Mouse (Mus musculus) erythroblast, adult 5-6 weeks (primary cell): ENCODE results near the gene Slc15a2. TPM values are rescaled to one million over a fixed set of nuclear protein-coding genes. Genes with fewer than 3 reads are reported as not detected.

Experiments used
- ATAC-seq: replicated peaks from 2 replicates; pipeline ENCODE4 v1.8.0; 2016; ENCODE audit warnings: moderate number of reproducible peaks, mild to moderate bottlenecking, moderate TSS enrichment, inconsistent platforms; ENCODE audit not compliant: poor library complexity, low FRiP score, severe bottlenecking
- total RNA-seq, 2 experiments: library from RNA; stranded (forward) in 1 of 2; stranded (reverse) in 1 of 2; fragments of 150-400 nt in 1 of 2; fragments of 200-764, 138-1000 nt in 1 of 2; gene quantifications; 2 replicates each; pipeline versions ENCODE4 v1.2.3 to v1.2.4; 2015 to 2017; ENCODE audit warnings: low replicate concordance in 2 of 2

Slc15a2 gene
- total RNA-seq, 2 experiments from 2014 or later, result 112 to 265 TPM

DNA sequence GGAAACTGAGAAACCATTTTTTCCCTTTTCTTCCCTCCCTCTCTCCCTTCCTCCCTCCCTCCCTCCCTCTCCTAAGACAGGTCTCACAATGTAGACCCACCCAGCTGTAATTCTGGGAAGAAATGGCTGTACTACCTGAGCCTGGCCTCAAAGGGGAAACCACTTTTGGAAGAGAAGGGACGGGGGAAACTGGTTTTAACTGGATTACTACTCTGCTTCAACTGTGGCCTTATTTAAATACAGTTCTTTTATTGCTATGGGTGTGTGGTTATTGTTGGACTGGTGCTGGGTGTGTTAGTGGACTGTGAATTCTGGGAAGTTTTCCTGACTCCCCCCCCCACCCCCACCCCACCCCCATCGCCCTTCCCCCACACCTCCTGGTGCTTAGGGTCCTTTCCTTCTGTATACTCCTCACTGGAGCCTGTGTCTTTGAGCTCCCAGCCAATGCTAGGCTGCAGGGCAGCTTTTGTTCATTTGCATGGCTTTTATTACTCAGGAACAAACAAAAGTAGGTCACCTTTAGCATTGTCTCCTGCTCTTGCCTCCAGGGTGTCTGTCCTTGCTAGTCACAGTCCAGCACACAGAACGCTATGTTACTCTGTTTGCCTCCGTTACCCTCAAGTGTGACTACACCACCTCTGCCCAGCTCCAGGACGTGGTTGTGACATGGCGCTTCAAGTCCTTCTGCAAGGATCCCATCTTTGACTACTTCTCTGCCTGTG, 76.9 kb downstream of the Slc15a2 start:
- ATAC-seq, result no peak

GRCm38 (mm10) chr16:36700484-36700883, 84.3 kb downstream of the Slc15a2 start:
- no peak for ATAC-seq

Other genes with a start within 250 kb of the Slc15a2 start
- gene Casr, start 222.8 kb downstream of the Slc15a2 start, total RNA-seq (2015; ENCODE audit: low replicate concordance), result not detected in 2 replicates
- gene Casr, start 222.8 kb downstream of the Slc15a2 start, total RNA-seq (2017; ENCODE audit: low replicate concordance), result 0.14 TPM in 1 of 2 replicates, not detected in the other
- 6.7 and 10.2 TPM in 2 replicates for gene Cd86, start 118.9 kb downstream of the Slc15a2 start, total RNA-seq (2015; ENCODE audit: low replicate concordance)
- gene Cd86, start 118.9 kb downstream of the Slc15a2 start, total RNA-seq (2017; ENCODE audit: low replicate concordance), result 6.6 and 12.8 TPM in 2 replicates
- gene Ildr1, start 91.0 kb downstream of the Slc15a2 start, total RNA-seq (2015; ENCODE audit: low replicate concordance), result not detected in 2 replicates
- gene Ildr1, start 91.0 kb downstream of the Slc15a2 start, total RNA-seq (2017; ENCODE audit: low replicate concordance), result not detected in 2 replicates
- 1.7 TPM in 1 of 2 replicates, not detected in the other for gene Iqcb1, start 43.4 kb upstream of the Slc15a2 start, total RNA-seq (2015; ENCODE audit: low replicate concordance)
- gene Iqcb1, start 43.4 kb upstream of the Slc15a2 start, total RNA-seq (2017; ENCODE audit: low replicate concordance), result 1.7 and 3.9 TPM in 2 replicates
- not detected in 2 replicates for gene Eaf2, start 90.0 kb upstream of the Slc15a2 start, total RNA-seq (2015; ENCODE audit: low replicate concordance)
- gene Eaf2, start 90.0 kb upstream of the Slc15a2 start, total RNA-seq (2017; ENCODE audit: low replicate concordance), result 1.4 TPM in 1 of 2 replicates, not detected in the other
- 17.6 and 30.0 TPM in 2 replicates for gene Golgb1, start 90.2 kb upstream of the Slc15a2 start, total RNA-seq (2015; ENCODE audit: low replicate concordance)
- gene Golgb1, start 90.2 kb upstream of the Slc15a2 start, total RNA-seq (2017; ENCODE audit: low replicate concordance), result 36.8 and 42.0 TPM in 2 replicates
- 12.5 and 13.2 TPM in 2 replicates for gene Hcls1, start 150.0 kb upstream of the Slc15a2 start, total RNA-seq (2015; ENCODE audit: low replicate concordance)
- 51.3 and 56.9 TPM in 2 replicates for gene Hcls1, start 150.0 kb upstream of the Slc15a2 start, total RNA-seq (2017; ENCODE audit: low replicate concordance)
- not detected in 2 replicates for gene Fbxo40, start 205.5 kb upstream of the Slc15a2 start, total RNA-seq (2015; ENCODE audit: low replicate concordance)
- gene Fbxo40, start 205.5 kb upstream of the Slc15a2 start, total RNA-seq (2017; ENCODE audit: low replicate concordance), result 0.17 and 0.28 TPM in 2 replicates
- 10.2 and 12.7 TPM in 2 replicates for gene Polq, start 226.8 kb upstream of the Slc15a2 start, total RNA-seq (2015; ENCODE audit: low replicate concordance)
- 14.1 and 30.5 TPM in 2 replicates for gene Polq, start 226.8 kb upstream of the Slc15a2 start, total RNA-seq (2017; ENCODE audit: low replicate concordance)